Mouse (Mus musculus) heart, adult 2 months (tissue): Measurements from ENCODE around the gene Snd1. TPM values are rescaled to one million over a fixed set of nuclear protein-coding genes. Genes with fewer than 3 reads are reported as not detected.

Source experiments
- DNase-seq, 2 experiments: peaks; one replicate each; pipeline ENCODE4 v3.0.0; 2021
- H3K27ac ChIP-seq: fragments of 200-600 bp; 2 replicates; pipeline ENCODE4 v1.8.1; 2022
- H3K27me3 ChIP-seq: fragments of 200-500 bp; 2 replicates; pipeline ENCODE4 v1.6.1; 2012; ENCODE audit warnings: mild to moderate bottlenecking, low read length, inconsistent platforms, mixed read lengths; ENCODE audit not compliant: control insufficient read depth, insufficient read depth
- H3K36me3 ChIP-seq: fragments of 200-500 bp; 2 replicates; pipeline ENCODE4 v1.6.1; 2012; ENCODE audit warnings: low read length, inconsistent platforms; ENCODE audit not compliant: control insufficient read depth, insufficient read depth
- H3K4me1 ChIP-seq: fragments of 200-500 bp; 2 replicates; pipeline ENCODE4 v1.6.1; 2011; ENCODE audit warnings: low read length; ENCODE audit not compliant: control insufficient read depth, insufficient read depth
- H3K4me3 ChIP-seq: fragments of 200-600 bp; 2 replicates; pipeline ENCODE4 v1.8.1; 2022
- H3K79me2 ChIP-seq: fragments of 200-500 bp; replicated peaks from 2 replicates; pipeline ENCODE4 v1.6.1; 2012; ENCODE audit warnings: mild to moderate bottlenecking, inconsistent platforms, low read length, moderate library complexity, mixed read lengths; ENCODE audit not compliant: control insufficient read depth, insufficient read depth
- H3K9ac ChIP-seq: fragments of 200-500 bp; 2 replicates; pipeline ENCODE4 v1.6.1; 2012; ENCODE audit warnings: low read depth, mild to moderate bottlenecking, control low read depth, inconsistent platforms, low read length, mixed read lengths
- CTCF ChIP-seq: fragments of 200-600 bp; IDR thresholded peaks from 2 replicates; pipeline ENCODE4 v1.8.1; 2022; ENCODE audit warnings: antibody characterized with exemption, mild to moderate bottlenecking, moderate library complexity
- EP300 ChIP-seq: fragments of 200-500 bp; IDR thresholded peaks from 2 replicates; pipeline ENCODE4 v1.6.1; 2011; ENCODE audit warnings: low read depth, low read length, control low read depth; ENCODE audit not compliant: insufficient read depth
- POLR2A ChIP-seq: fragments of 200-500 bp; IDR thresholded peaks from 2 replicates; pipeline ENCODE4 v1.6.1; 2011; ENCODE audit warnings: mild to moderate bottlenecking, low read depth, low read length, control low read depth; ENCODE audit not compliant: insufficient read depth
- WGBS: fragments of 180-500 bp; shearing (Covaris S2); methylation state at CpG from one replicate; pipeline ENCODE4 v1.1.7; 2018; 5-methylcytosine and 5-hydroxymethylcytosine counted together
- intact Hi-C: fragments of 180-260 bp; cut with DNase I; formaldehyde crosslinking; loops from one replicate; pipeline ENCODE4 v1.15.1; 2025
- polyA plus RNA-seq: library from polyadenylated mRNA; depleted of rRNA; stranded (reverse); fragments of >200 nt; gene quantifications from 2 replicates; pipeline ENCODE4 v1.2.3, GENCODE M21; 2012
- total RNA-seq, 2 experiments: library from RNA; stranded (reverse); gene quantifications; 2 replicates each; pipeline ENCODE4 v1.2.3; 2021

Snd1 gene
- total and polyA plus RNA-seq, 3 experiments: 39.9 to 74.1 (median 62.4) TPM

- TF ChIP-seq EP300 (no peak), POLR2A (no peak), CTCF (no peak)
- DNase-seq: no peak
- Histone ChIP-seq H3K27me3 (no peaks in the 10 kb centered on the region), H3K4me3 (no peak overlapping the region), H3K9ac (no peak overlapping the region), H3K27ac (no peak overlapping the region), H3K79me2 (no peaks in the 10 kb centered on the region), H3K4me1 (peaks cover 8% of the 10 kb centered on the region), H3K36me3 (peaks cover 11% of the 10 kb centered on the region)
- intact Hi-C loops: no loop called here
- WGBS: 72% methylated on average over 8 of the region's 8 CpGs
Observed at GRCm38 (mm10) chr6:28706108-28706975, 231.4 kb downstream of the Snd1 start.

GRCm38 (mm10) chr6:28706976-28707592 lies 232.1 kb downstream of the Snd1 start:
- peak in 1 of 2 experiments; percentile 10 for DNase-seq

GRCm38 (mm10) chr6:28710035-28710434 lies 235.1 kb downstream of the Snd1 start:
- Histone ChIP-seq H3K36me3 (peaks cover 16% of the 10 kb centered on the region), H3K27ac (no peak overlapping the region), H3K9ac (no peak overlapping the region), H3K4me3 (no peak overlapping the region), H3K79me2 (no peaks in the 10 kb centered on the region), H3K4me1 (peaks cover 9% of the 10 kb centered on the region), H3K27me3 (no peaks in the 10 kb centered on the region)
- TF ChIP-seq POLR2A: no peak
- no peak for TF ChIP-seq CTCF
- TF ChIP-seq EP300: no peak
- intact Hi-C loops: no loop called here
- no peak for DNase-seq
- WGBS: 64% methylated on average over 2 of the region's 2 CpGs

More at GRCm38 (mm10) chr6:28706976-28707592, 232.1 kb downstream of the Snd1 start:
- Histone ChIP-seq H3K9ac (no peak overlapping the region), H3K4me1 (peaks cover 8% of the 10 kb centered on the region), H3K27me3 (no peaks in the 10 kb centered on the region), H3K4me3 (no peak overlapping the region), H3K36me3 (peaks cover 11% of the 10 kb centered on the region), H3K27ac (no peak overlapping the region), H3K79me2 (no peaks in the 10 kb centered on the region)
- TF ChIP-seq POLR2A (no peak), EP300 (no peak), CTCF (no peak)
- WGBS: 44% methylated on average over 12 of the region's 12 CpGs
- intact Hi-C loops: no loop called here

- no peak for DNase-seq
- intact Hi-C loops: no loop called here
- WGBS: 75% methylated on average over 7 of the region's 7 CpGs
- Histone ChIP-seq H3K9ac (no peak overlapping the region), H3K4me1 (peaks cover 4% of the 10 kb centered on the region), H3K4me3 (no peak overlapping the region), H3K79me2 (no peaks in the 10 kb centered on the region), H3K36me3 (peaks cover 4% of the 10 kb centered on the region), H3K27me3 (no peaks in the 10 kb centered on the region), H3K27ac (no peak overlapping the region)
- TF ChIP-seq POLR2A (no peak), CTCF (no peak), EP300 (no peak)
Observed at GRCm38 (mm10) chr6:28717203-28717844, 242.4 kb downstream of the Snd1 start.

GRCm38 (mm10) chr6:28717845-28718237 lies 242.9 kb downstream of the Snd1 start:
- no peaks in the 10 kb centered on the region for H3K27me3 ChIP-seq
- H3K36me3 ChIP-seq: peaks cover 4% of the 10 kb centered on the region
- TF ChIP-seq EP300 (no peak), POLR2A (no peak), CTCF (no peak)
- DNase-seq: no peak
- no peaks in the 10 kb centered on the region for H3K79me2 ChIP-seq
- H3K27ac ChIP-seq: no peak overlapping the region
- no peak overlapping the region for H3K9ac ChIP-seq
- intact Hi-C loops: no loop called here
- no peak overlapping the region for H3K4me3 ChIP-seq
- peaks cover 4% of the 10 kb centered on the region for H3K4me1 ChIP-seq
- WGBS: 38% methylated on average over 4 of the region's 4 CpGs
